ENCODE assay signal across 18 mouse cellular contexts in the genomic region with DNA sequence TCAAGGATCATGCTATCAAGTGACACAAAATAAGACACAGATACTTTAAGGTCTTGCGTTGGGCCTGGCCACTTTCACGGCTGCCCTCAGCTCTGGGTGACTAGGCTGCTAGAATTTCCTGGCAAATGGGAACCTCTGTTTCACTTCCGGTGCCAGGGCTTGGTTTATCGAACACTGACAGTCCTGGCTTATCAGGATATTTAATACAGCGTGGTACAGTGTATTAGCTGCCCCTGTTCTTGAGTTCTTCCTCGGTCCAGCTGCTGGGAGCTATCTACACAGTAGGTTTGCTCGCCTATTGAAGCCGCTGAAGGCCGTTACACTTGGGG. TPM values are rescaled to one million over a fixed set of nuclear protein-coding genes. Genes with fewer than 3 reads are reported as not detected.
DNase-seq lines count a peak whose midpoint lies in the region; ATAC-seq and TF ChIP-seq lines count a peak whose summit lies in the region.
"Had no signal": no experiment of that assay in that cellular context is flagged by ENCODE, and none has a peak within 500 bp of the region (broad histone marks: within the 10 kb centered on the region; RNA-seq: fewer than 3 reads in every experiment).

No protein-coding gene starts in this region.

- H3K27ac ChIP-seq in layer of hippocampus, adult 2 months, result peak overlapping the region; percentile 64
- H3K27ac ChIP-seq in MEL (ENCODE audit: control insufficient read depth, low read depth, low read length), result peak overlapping the region; percentile 87
- H3K27ac ChIP-seq in bone marrow macrophage, adult 2 months (ENCODE audit: insufficient read depth, low read depth, low read length), result peak overlapping the region; percentile 54
- H3K27ac ChIP-seq in liver, embryonic 16.5 days (ENCODE audit: low read length), result peak overlapping the region; percentile 37
- H3K27ac ChIP-seq in midbrain, embryonic 16.5 days (ENCODE audit: low read length), result no peak overlapping the region
- H3K27ac ChIP-seq: heart, embryonic 13.5 days had no signal

- no peaks in the 10 kb centered on the region for H3K79me2 ChIP-seq in MEL (ENCODE audit: control insufficient read depth, insufficient read depth, low read length, poor library complexity)

- H3K36me3 ChIP-seq in MEL (ENCODE audit: control insufficient read depth in 1 of 2, insufficient read depth in 2 of 2, low read length in 2 of 2), result peaks cover 6 to 13% of the 10 kb centered on the region in 2 experiments
- H3K36me3 ChIP-seq in liver, embryonic 16.5 days (ENCODE audit: control insufficient read depth, insufficient read depth), result peaks cover 43% of the 10 kb centered on the region
- peaks cover 39% of the 10 kb centered on the region for H3K36me3 ChIP-seq in midbrain, embryonic 16.5 days (ENCODE audit: control insufficient read depth, insufficient read depth, low read length)

- peak overlapping the region; percentile 48 for H3K9ac ChIP-seq in MEL (ENCODE audit: control insufficient read depth, low read depth, low read length, poor library complexity, severe bottlenecking)
- no peak overlapping the region for H3K9ac ChIP-seq in liver, embryonic 16.5 days (ENCODE audit: low read depth, low read length)
- no peak overlapping the region for H3K9ac ChIP-seq in midbrain, embryonic 16.5 days (ENCODE audit: low read depth, low read length)
- H3K9ac ChIP-seq: heart, embryonic 13.5 days had no signal

- TF ChIP-seq POLR2A in MEL (IDR thresholded peaks at IDR 0.05; ENCODE audit: control insufficient read depth in 1 of 2, insufficient read depth in 1 of 2, low read depth in 1 of 2, low read length in 2 of 2, poor library complexity in 1 of 2), result no peak
- TF ChIP-seq POLR2A in bone marrow macrophage, adult 2 months (IDR thresholded peaks at IDR 0.05; ENCODE audit: borderline replicate concordance, low read depth, low read length), result no peak

- peaks cover 2 to 14% of the 10 kb centered on the region in 2 experiments; a peak in 3 of 4 replicates for H3K4me1 ChIP-seq in MEL (ENCODE audit: control insufficient read depth in 1 of 2, insufficient read depth in 2 of 2, low read length in 2 of 2)
- H3K4me1 ChIP-seq in bone marrow macrophage, adult 2 months (ENCODE audit: control insufficient read depth, insufficient read depth, low read length), result peaks cover 27% of the 10 kb centered on the region
- H3K4me1 ChIP-seq in liver, embryonic 16.5 days (ENCODE audit: control insufficient read depth, low read depth, low read length), result peaks cover 19% of the 10 kb centered on the region
- H3K4me1 ChIP-seq in midbrain, embryonic 16.5 days (ENCODE audit: control insufficient read depth, insufficient read depth, low read length), result no peaks in the 10 kb centered on the region

- TF ChIP-seq CTCF in layer of hippocampus, adult 2 months (conservative IDR thresholded peaks at IDR 0.05), result no peak
- no peak for TF ChIP-seq CTCF in MEL (IDR thresholded peaks at IDR 0.05 in 2 of 3, conservative IDR thresholded peaks at IDR 0.05 in 1 of 3; ENCODE audit: control insufficient read depth in 1 of 3, insufficient read depth in 1 of 3, low read depth in 2 of 3, low read length in 3 of 3, poor library complexity in 1 of 3, severe bottlenecking in 1 of 3)
- TF ChIP-seq CTCF in bone marrow macrophage, adult 2 months (IDR thresholded peaks at IDR 0.05; ENCODE audit: low read depth, low read length), result no peak

- peak; percentile 2 to 28; a peak in 2 of 4 replicates for TF ChIP-seq EP300 in MEL (IDR thresholded peaks at IDR 0.05; ENCODE audit: low read depth in 1 of 2, low read length in 2 of 2)

- no peak for DNase-seq in layer of hippocampus, adult 2 months (ENCODE audit: low spot score in 2 of 2)
- no peak for DNase-seq in layer of hippocampus, adult 9-11 months
- peak; percentile 69 for DNase-seq in MEL (ENCODE audit: low read depth, low spot score)
- no peak for DNase-seq in cerebellum, adult 18-20 months
- no peak for DNase-seq in frontal cortex, postnatal 25 days (ENCODE audit: low spot score in 2 of 2)
- DNase-seq: cerebellum, adult 9-10 months had no signal

- no peaks in the 10 kb centered on the region for H3K9me3 ChIP-seq in MEL (replicated peaks; ENCODE audit: insufficient read depth, low read length)
- no peaks in the 10 kb centered on the region for H3K9me3 ChIP-seq in liver, embryonic 16.5 days (replicated peaks; ENCODE audit: control insufficient read depth, low read length)
- H3K9me3 ChIP-seq in midbrain, embryonic 16.5 days (replicated peaks; ENCODE audit: control insufficient read depth, low read length, poor library complexity, severe bottlenecking), result no peaks in the 10 kb centered on the region
- H3K9me3 ChIP-seq: heart, embryonic 13.5 days; megakaryocyte, embryonic 14.5 days had no signal

- 56% methylated on average over 9 of the region's 9 CpGs for WGBS in liver, embryonic 16.5 days (ENCODE audit: insufficient replicate concordance)
- WGBS in midbrain, embryonic 16.5 days, result 93% methylated on average over 9 of the region's 9 CpGs

- no peak overlapping the region for H3K4me2 ChIP-seq in liver, embryonic 16.5 days (ENCODE audit: low read depth, low read length)
- no peak overlapping the region for H3K4me2 ChIP-seq in midbrain, embryonic 16.5 days (ENCODE audit: low read length)
- H3K4me2 ChIP-seq: heart, embryonic 13.5 days had no signal

- H3K4me3 ChIP-seq in layer of hippocampus, adult 2 months, result no peak overlapping the region
- peak overlapping the region; percentile 6 to 15 for H3K4me3 ChIP-seq in MEL (ENCODE audit: control insufficient read depth in 1 of 2, insufficient read depth in 1 of 2, low read depth in 2 of 2, low read length in 2 of 2)
- H3K4me3 ChIP-seq in bone marrow macrophage, adult 2 months (ENCODE audit: insufficient read depth, low read length), result no peak overlapping the region
- no peak overlapping the region for H3K4me3 ChIP-seq in liver, embryonic 16.5 days (ENCODE audit: low read depth, low read length)
- no peak overlapping the region for H3K4me3 ChIP-seq in midbrain, embryonic 16.5 days (ENCODE audit: low read depth, low read length)
- H3K4me3 ChIP-seq: heart, embryonic 13.5 days; megakaryocyte, embryonic 14.5 days had no signal

- no peak for TF ChIP-seq RAD21 in MEL (IDR thresholded peaks at IDR 0.05; ENCODE audit: low read depth, low read length)

- no peaks in the 10 kb centered on the region for H3K27me3 ChIP-seq in MEL (ENCODE audit: control insufficient read depth in 1 of 2, insufficient read depth in 2 of 2, low read length in 2 of 2)
- H3K27me3 ChIP-seq in liver, embryonic 16.5 days (ENCODE audit: control insufficient read depth, insufficient read depth, low read depth, low read length), result no peaks in the 10 kb centered on the region
- no peaks in the 10 kb centered on the region for H3K27me3 ChIP-seq in midbrain, embryonic 16.5 days (ENCODE audit: control insufficient read depth, insufficient read depth, low read depth, low read length)
- H3K27me3 ChIP-seq: heart, embryonic 13.5 days; megakaryocyte, embryonic 14.5 days; Patski had no signal

- peak; percentile 79 for ATAC-seq in liver, embryonic 16.5 days (ENCODE audit: low read depth)
- ATAC-seq in midbrain, embryonic 16.5 days, result no peak
- ATAC-seq: inflammation-experienced regulatory T-cells, adult 6 months; Patski had no signal

TF ChIP-seq in MEL, 35 proteins besides CTCF, POLR2A, EP300 and RAD21 (continues in another document):
- no peak for TF ChIP-seq NRF1 (IDR thresholded peaks at IDR 0.05; ENCODE audit: insufficient read depth, low read depth, low read length, poor library complexity, severe bottlenecking)
- no peak for TF ChIP-seq TCF12 (IDR thresholded peaks at IDR 0.05; ENCODE audit: low read depth, low read length)
- peak; percentile 30 for TF ChIP-seq TAL1 (IDR thresholded peaks at IDR 0.05; ENCODE audit: low read length)
- TF ChIP-seq SMC3 (IDR thresholded peaks at IDR 0.05; ENCODE audit: low read depth, low read length), result no peak
- TF ChIP-seq TBP (IDR thresholded peaks at IDR 0.05; ENCODE audit: low read depth, low read length), result no peak

RNA-seq across cellular contexts. Expression of gene Teddm2, which starts 9.9 kb away (rescaled TPM):
- 1 to 10 TPM; 2.2 to 2.4 TPM for total RNA-seq in layer of hippocampus, adult 2 months (2021)
- total RNA-seq in MEL (2012; rRNA removed), result 0.07 and 0.08 TPM in 2 replicates
- under 1 TPM in 1 of 2 experiments, not detected in 1; 0.22 TPM for polyA plus RNA-seq in MEL (2012; ENCODE audit: insufficient read depth in 1 of 2, insufficient read length in 2 of 2, low read depth in 1 of 2, low replicate concordance in 2 of 2, missing spikeins in 1 of 2)
- polyA plus RNA-seq in bone marrow macrophage, adult 2 months (2012; ENCODE audit: insufficient read depth, insufficient read length, missing spikeins), result 0.35 and 0.60 TPM in 2 replicates
- polyA plus RNA-seq in liver, embryonic 16.5 days (2015; fragmentation: Nextera tagmentation; extraction: Ambion mirVana), result 0.40 and 0.58 TPM in 2 replicates
- polyA plus RNA-seq in midbrain, embryonic 16.5 days (2015; fragmentation: Nextera tagmentation; extraction: Ambion mirVana), result 0.96 and 1.3 TPM in 2 replicates

RNA-seq across cellular contexts. Expression of gene Glul, which starts 10.2 kb away (rescaled TPM):
- 1,000 to 10,000 TPM; 1,778 to 1,824 TPM for total RNA-seq in layer of hippocampus, adult 2 months (2021)
- total RNA-seq in MEL (2012; rRNA removed), result 46.1 and 47.2 TPM in 2 replicates
- polyA plus RNA-seq in MEL (2012; ENCODE audit: insufficient read depth in 1 of 2, insufficient read length in 2 of 2, low read depth in 1 of 2, low replicate concordance in 2 of 2, missing spikeins in 1 of 2), result 10 to 100 TPM in 1 of 2 experiments, not detected in 1; 81.1 TPM
- polyA plus RNA-seq in bone marrow macrophage, adult 2 months (2012; ENCODE audit: insufficient read depth, insufficient read length, missing spikeins), result 261 and 292 TPM in 2 replicates
- 143 and 144 TPM in 2 replicates for polyA plus RNA-seq in liver, embryonic 16.5 days (2015; fragmentation: Nextera tagmentation; extraction: Ambion mirVana)
- polyA plus RNA-seq in midbrain, embryonic 16.5 days (2015; fragmentation: Nextera tagmentation; extraction: Ambion mirVana), result 145 and 159 TPM in 2 replicates

RNA-seq across cellular contexts. Expression of gene Teddm1a, which starts 18.4 kb away (rescaled TPM):
- not detected for total RNA-seq in layer of hippocampus, adult 2 months (2021)
- total RNA-seq in MEL (2012; rRNA removed), result not detected in 2 replicates
- not detected for polyA plus RNA-seq in MEL (2012; ENCODE audit: insufficient read depth in 1 of 2, insufficient read length in 2 of 2, low read depth in 1 of 2, low replicate concordance in 2 of 2, missing spikeins in 1 of 2)
- not detected in 2 replicates for polyA plus RNA-seq in bone marrow macrophage, adult 2 months (2012; ENCODE audit: insufficient read depth, insufficient read length, missing spikeins)
- polyA plus RNA-seq in liver, embryonic 16.5 days (2015; fragmentation: Nextera tagmentation; extraction: Ambion mirVana), result 0.06 TPM in 1 of 2 replicates, not detected in the other
- polyA plus RNA-seq in midbrain, embryonic 16.5 days (2015; fragmentation: Nextera tagmentation; extraction: Ambion mirVana), result not detected in 2 replicates
- total RNA-seq: gastrocnemius, adult 18-20 months; hematopoietic stem cell, adult 5-6 weeks; left cerebral cortex, postnatal 36 days had no signal
- polyA plus RNA-seq: forebrain, embryonic 11.5 days; heart, embryonic 13.5 days; Patski; urinary bladder, adult 2 months had no signal

RNA-seq across cellular contexts. Expression of gene Teddm1b, which starts 35.8 kb away (rescaled TPM):
- total RNA-seq in layer of hippocampus, adult 2 months (2021), result not detected
- total RNA-seq in MEL (2012; rRNA removed), result 0.10 TPM in 1 of 2 replicates, not detected in the other
- under 1 TPM in 1 of 2 experiments, not detected in 1; 0.50 TPM for polyA plus RNA-seq in MEL (2012; ENCODE audit: insufficient read depth in 1 of 2, insufficient read length in 2 of 2, low read depth in 1 of 2, low replicate concordance in 2 of 2, missing spikeins in 1 of 2)
- polyA plus RNA-seq in bone marrow macrophage, adult 2 months (2012; ENCODE audit: insufficient read depth, insufficient read length, missing spikeins), result not detected in 2 replicates
- polyA plus RNA-seq in liver, embryonic 16.5 days (2015; fragmentation: Nextera tagmentation; extraction: Ambion mirVana), result 0.08 and 0.09 TPM in 2 replicates
- 0.28 and 0.35 TPM in 2 replicates for polyA plus RNA-seq in midbrain, embryonic 16.5 days (2015; fragmentation: Nextera tagmentation; extraction: Ambion mirVana)
- total RNA-seq: gastrocnemius, adult 18-20 months; hematopoietic stem cell, adult 5-6 weeks; left cerebral cortex, postnatal 36 days had no signal
- polyA plus RNA-seq: urinary bladder, adult 2 months had no signal

Comparison
In these comparisons a context has a peak if more than half of its experiments do, and no peak if none do; other contexts are left out.
1. H3K4me3 ChIP-seq: peak in MEL (2 of 2); none in layer of hippocampus, adult 2 months (single experiment), bone marrow macrophage, adult 2 months (single experiment), liver, embryonic 16.5 days (single experiment) and midbrain, embryonic 16.5 days (single experiment).